Mouse (Mus musculus) embryonic facial prominence, embryonic 15.5 days (tissue): ENCODE results near the gene Slc9a4. TPM values are rescaled to one million over a fixed set of nuclear protein-coding genes. Genes with fewer than 3 reads are reported as not detected.
"Not testable (repeated sequence)": the region's sequence is repeated elsewhere in the genome, so short reads cannot be mapped to it uniquely, and the experiment has no call there.

Source experiments
- ATAC-seq: fragments of 200-750 bp; cut with Nextera tagmentation; 2 replicates; pipeline ENCODE4 v1.8.0; 2017; ENCODE audit warnings: low read depth, moderate TSS enrichment; ENCODE audit not compliant: insufficient number of reproducible peaks, low FRiP score, low TSS enrichment
- H3K27ac ChIP-seq: fragments of 300-500 bp; sonication (generic); replicated peaks from 2 replicates; pipeline ENCODE4 v1.5.1; 2015; ENCODE audit warnings: mild to moderate bottlenecking, inconsistent platforms
- H3K27me3 ChIP-seq: fragments of 300-500 bp; sonication (generic); 2 replicates; pipeline ENCODE4 v1.6.1; 2015; ENCODE audit warnings: inconsistent platforms
- H3K36me3 ChIP-seq: fragments of 300-500 bp; sonication (generic); 2 replicates; pipeline ENCODE4 v1.6.1; 2015; ENCODE audit warnings: mild to moderate bottlenecking, inconsistent platforms
- H3K4me1 ChIP-seq: fragments of 300-500 bp; sonication (generic); 2 replicates; pipeline ENCODE4 v1.6.1; 2015; ENCODE audit warnings: inconsistent platforms
- H3K4me2 ChIP-seq: fragments of 300-500 bp; sonication (generic); replicated peaks from 2 replicates; pipeline ENCODE4 v1.6.1; 2015; ENCODE audit warnings: mild to moderate bottlenecking, inconsistent platforms
- H3K4me3 ChIP-seq: fragments of 300-500 bp; sonication (generic); replicated peaks from 2 replicates; pipeline ENCODE4 v1.5.1; 2015; ENCODE audit warnings: mild to moderate bottlenecking, inconsistent platforms
- H3K9ac ChIP-seq: fragments of 300-500 bp; sonication (generic); 2 replicates; pipeline ENCODE4 v1.6.1; 2015; ENCODE audit warnings: inconsistent platforms
- H3K9me3 ChIP-seq: fragments of 300-500 bp; sonication (generic); replicated peaks from 2 replicates; pipeline ENCODE4 v1.6.1; 2016; ENCODE audit warnings: inconsistent platforms
- WGBS: fragments of 180-500 bp; shearing (Covaris S2); methylation state at CpG from one replicate; pipeline ENCODE4 v1.1.7; 2015; 5-methylcytosine and 5-hydroxymethylcytosine counted together
- polyA plus RNA-seq: library from polyadenylated mRNA; unstranded; fragments of >200 nt; fragmentation: Nextera tagmentation; extraction: Ambion mirVana; gene quantifications from 2 replicates; pipeline ENCODE4 v1.2.1, GENCODE M21; 2015

Slc9a4 gene
- polyA plus RNA-seq, 1 experiment from 2014 or later: 0.20 TPM

DNA sequence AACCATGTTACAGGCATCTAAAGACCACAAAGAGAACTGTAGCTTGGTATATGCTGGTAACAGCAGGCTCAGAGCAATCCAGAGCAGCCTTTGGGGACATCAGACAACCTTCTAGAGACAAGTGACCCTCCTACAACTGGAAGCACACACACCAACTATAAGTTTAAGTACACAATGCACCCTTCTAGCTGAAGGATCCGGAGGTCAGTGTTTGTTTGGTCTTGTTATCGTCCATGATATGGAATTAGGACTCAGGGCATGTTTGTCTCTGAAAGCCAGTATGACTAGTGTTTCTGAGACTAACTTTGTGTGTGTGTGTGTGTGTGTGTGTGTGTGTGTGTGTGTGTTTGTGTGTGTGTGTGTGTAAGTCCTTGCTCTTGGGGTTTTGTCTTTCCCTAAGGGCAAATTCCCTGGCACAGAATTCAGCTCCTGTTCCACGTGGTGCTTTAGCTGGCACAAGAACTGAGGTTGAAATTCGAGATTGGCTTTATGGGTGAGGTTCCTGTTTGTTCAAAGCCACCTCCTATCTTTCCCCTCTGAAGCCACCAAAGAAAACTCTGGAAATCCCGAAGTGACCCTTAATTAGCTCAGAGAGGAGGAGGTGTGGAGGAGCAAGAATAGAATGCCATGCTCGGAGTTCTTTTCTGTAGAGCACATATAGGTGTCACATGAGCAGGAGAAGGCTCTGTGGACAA is 71.1 kb downstream of the Slc9a4 start:
- Histone ChIP-seq H3K9me3 (no peaks in the 10 kb centered on the region), H3K4me3 (no peak overlapping the region), H3K27me3 (no peaks in the 10 kb centered on the region), H3K4me1 (no peaks in the 10 kb centered on the region), H3K27ac (no peak overlapping the region), H3K36me3 (no peaks in the 10 kb centered on the region), H3K4me2 (no peak overlapping the region), H3K9ac (no peak overlapping the region)
- WGBS: 51% methylated on average over 6 of the region's 6 CpGs
- ATAC-seq: no peak

DNA sequence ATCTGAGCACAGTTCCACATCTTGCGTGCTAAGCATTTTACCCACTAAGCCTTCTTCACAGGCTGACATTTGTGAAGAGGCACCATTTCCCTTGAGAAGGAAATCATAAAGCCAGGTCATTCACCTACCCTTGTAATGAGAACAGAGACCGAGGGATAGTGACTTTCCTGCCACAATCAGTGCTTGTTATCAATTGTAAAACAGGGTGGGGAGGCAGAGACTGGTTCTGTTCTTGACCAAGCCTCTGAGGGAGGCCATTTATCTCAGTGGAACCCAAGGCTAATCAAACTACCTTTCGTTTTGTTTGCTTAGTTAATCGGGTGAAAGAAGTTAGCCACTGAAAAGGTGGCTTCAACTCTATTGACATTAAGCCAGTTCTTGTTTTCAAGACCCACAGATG is 77.2 kb downstream of the Slc9a4 start:
- no peaks in the 10 kb centered on the region for H3K36me3 ChIP-seq
- no peaks in the 10 kb centered on the region for H3K9me3 ChIP-seq
- no peak overlapping the region for H3K4me3 ChIP-seq
- H3K4me1 ChIP-seq: no peaks in the 10 kb centered on the region
- no peaks in the 10 kb centered on the region for H3K27me3 ChIP-seq
- 77% methylated on average over 4 of the region's 4 CpGs for WGBS
- H3K4me2 ChIP-seq: no peak overlapping the region
- H3K27ac ChIP-seq: no peak overlapping the region
- no peak for ATAC-seq
- no peak overlapping the region for H3K9ac ChIP-seq

DNA sequence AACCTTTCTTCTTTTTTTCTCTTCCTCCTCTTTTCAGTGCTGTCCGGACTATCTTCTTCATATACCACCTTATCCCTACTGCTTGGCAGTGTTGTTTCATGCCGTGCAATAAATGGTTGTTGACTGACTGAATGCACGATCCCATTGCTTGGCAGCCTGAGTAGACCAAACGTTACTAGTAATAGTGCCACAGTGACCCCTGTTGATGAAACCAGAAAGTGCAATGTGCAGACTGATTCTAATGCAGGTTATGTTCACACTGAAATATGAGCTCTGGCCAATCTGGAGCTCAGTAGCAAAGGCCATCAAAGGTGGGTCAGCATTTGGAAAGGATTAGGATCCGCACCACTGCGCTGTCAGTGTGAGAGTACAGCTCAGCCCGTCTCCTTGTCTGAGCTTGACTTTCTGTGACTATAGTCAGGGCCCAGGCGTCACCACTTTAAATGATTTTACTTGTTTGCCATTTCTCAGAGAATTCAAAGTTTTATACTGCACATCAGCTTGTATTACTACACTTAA is 78.2 kb downstream of the Slc9a4 start:
- Histone ChIP-seq H3K9me3 (no peaks in the 10 kb centered on the region), H3K4me1 (no peaks in the 10 kb centered on the region), H3K4me2 (no peak overlapping the region), H3K27me3 (no peaks in the 10 kb centered on the region), H3K9ac (no peak overlapping the region), H3K4me3 (no peak overlapping the region), H3K36me3 (no peaks in the 10 kb centered on the region), H3K27ac (no peak overlapping the region)
- WGBS: 34% methylated on average over 8 of the region's 8 CpGs
- no peak for ATAC-seq

GRCm38 (mm10) chr1:40659017-40659416 is 79.1 kb downstream of the Slc9a4 start:
- Histone ChIP-seq H3K9ac (no peak overlapping the region), H3K36me3 (no peaks in the 10 kb centered on the region), H3K27me3 (no peaks in the 10 kb centered on the region), H3K9me3 (no peaks in the 10 kb centered on the region), H3K27ac (no peak overlapping the region), H3K4me3 (no peak overlapping the region), H3K4me2 (no peak overlapping the region), H3K4me1 (no peaks in the 10 kb centered on the region)
- WGBS: 35% methylated on average over 12 of the region's 12 CpGs
- no peak for ATAC-seq

DNA sequence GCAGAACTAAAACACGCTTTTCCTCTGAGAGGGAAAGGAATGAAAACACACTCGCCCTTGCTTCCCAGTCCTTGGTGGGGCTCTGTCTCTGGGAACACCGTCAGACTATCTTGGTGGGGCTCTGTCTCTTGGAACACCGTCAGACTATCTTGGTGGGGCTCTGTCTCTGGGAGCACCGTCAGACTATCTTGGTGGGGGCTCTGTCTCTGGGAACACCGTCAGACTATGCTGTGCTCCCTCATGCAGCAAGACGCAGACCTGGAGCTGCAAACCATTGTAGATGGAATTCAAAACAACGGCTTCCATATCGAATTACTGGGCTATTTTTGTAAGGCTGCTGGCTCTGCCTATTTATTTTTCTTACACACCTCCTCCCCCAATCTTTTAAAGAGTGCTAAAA is 79.6 kb downstream of the Slc9a4 start:
- 32% methylated on average over 9 of the region's 9 CpGs for WGBS
- no peaks in the 10 kb centered on the region for H3K36me3 ChIP-seq
- no peak overlapping the region; the same call in 1 of the 2 replicates for H3K4me2 ChIP-seq
- H3K27me3 ChIP-seq: no peaks in the 10 kb centered on the region
- no peaks in the 10 kb centered on the region for H3K4me1 ChIP-seq
- H3K4me3 ChIP-seq: no peak overlapping the region
- no peak overlapping the region for H3K27ac ChIP-seq
- H3K9me3 ChIP-seq: no peaks in the 10 kb centered on the region
- no peak for ATAC-seq
- H3K9ac ChIP-seq: no peak overlapping the region

- Histone ChIP-seq H3K9ac (no peak overlapping the region), H3K36me3 (no peaks in the 10 kb centered on the region), H3K4me2 (no peak overlapping the region), H3K4me1 (no peaks in the 10 kb centered on the region), H3K9me3 (no peaks in the 10 kb centered on the region), H3K4me3 (no peak overlapping the region), H3K27me3 (no peaks in the 10 kb centered on the region), H3K27ac (no peak overlapping the region)
- 62% methylated on average over 6 of the region's 6 CpGs for WGBS
- ATAC-seq: no peak
These were observed 81.0 kb downstream of the Slc9a4 start for GRCm38 (mm10) chr1:40660838-40661237.

- Histone ChIP-seq H3K27ac (no peak overlapping the region; the same call in 1 of the 2 replicates), H3K4me3 (no peak overlapping the region), H3K4me2 (no peak overlapping the region), H3K9me3 (no peaks in the 10 kb centered on the region), H3K9ac (no peak overlapping the region), H3K4me1 (no peaks in the 10 kb centered on the region), H3K36me3 (no peaks in the 10 kb centered on the region), H3K27me3 (no peaks in the 10 kb centered on the region)
- no peak for ATAC-seq
- 38% methylated on average over 12 of the region's 12 CpGs for WGBS
These were observed 85.8 kb downstream of the Slc9a4 start for GRCm38 (mm10) chr1:40665401-40666370.

DNA sequence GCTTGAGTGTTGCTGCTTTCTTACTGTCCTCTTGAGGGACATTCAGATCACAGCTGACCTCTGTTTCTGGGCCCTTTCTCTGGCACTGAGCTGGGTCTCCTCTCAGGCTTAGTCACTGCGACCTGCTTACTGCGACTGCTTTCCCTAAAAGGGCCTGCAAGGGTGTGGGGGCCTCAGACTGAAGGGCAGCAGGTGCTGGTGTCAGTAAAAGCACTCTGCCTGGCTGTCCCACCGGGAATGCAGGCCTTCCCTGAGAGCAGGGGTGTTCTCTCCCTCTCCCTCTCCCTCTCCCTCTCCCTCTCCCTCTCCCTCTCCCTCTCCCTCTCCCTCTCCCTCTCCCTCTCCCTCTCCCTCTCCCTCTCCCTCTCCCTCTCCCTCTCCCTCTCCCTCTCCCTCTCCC is 87.6 kb downstream of the Slc9a4 start:
- H3K9me3 ChIP-seq, H3K36me3 ChIP-seq, H3K27ac ChIP-seq, H3K9ac ChIP-seq, H3K4me2 ChIP-seq, H3K4me3 ChIP-seq, ATAC-seq, H3K4me1 ChIP-seq, H3K27me3 ChIP-seq: not testable (repeated sequence)
- 28% methylated on average over 3 of the region's 3 CpGs for WGBS

DNA sequence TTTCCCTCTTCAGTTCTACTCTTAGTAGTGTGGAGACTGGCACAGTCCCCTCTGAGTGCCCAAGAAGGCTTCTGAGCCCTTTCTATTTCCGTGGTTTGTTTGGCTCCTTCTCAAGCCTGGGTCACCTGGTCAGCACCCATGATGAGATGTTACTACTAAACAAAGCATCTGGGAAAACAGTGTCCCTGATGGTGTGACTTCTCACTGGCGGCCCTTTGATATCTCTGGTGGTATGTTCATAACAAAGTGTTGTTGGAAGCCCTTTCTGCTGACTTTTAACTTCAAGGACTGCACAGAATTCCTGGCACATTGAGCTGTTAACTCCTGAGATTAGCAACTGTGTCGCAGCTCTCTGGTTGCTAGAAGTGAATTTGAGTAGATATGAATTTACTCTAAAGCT is 90.1 kb downstream of the Slc9a4 start:
- no peaks in the 10 kb centered on the region for H3K4me1 ChIP-seq
- no peak overlapping the region for H3K27ac ChIP-seq
- no peak overlapping the region for H3K4me2 ChIP-seq
- no peak overlapping the region for H3K4me3 ChIP-seq
- no peak overlapping the region for H3K9ac ChIP-seq
- no peak for ATAC-seq
- no peaks in the 10 kb centered on the region for H3K9me3 ChIP-seq
- H3K27me3 ChIP-seq: no peaks in the 10 kb centered on the region
- no peaks in the 10 kb centered on the region for H3K36me3 ChIP-seq
- WGBS: 81% methylated on average over 3 of the region's 3 CpGs

GRCm38 (mm10) chr1:40671490-40671889 is 91.6 kb downstream of the Slc9a4 start:
- no peaks in the 10 kb centered on the region for H3K9me3 ChIP-seq
- H3K9ac ChIP-seq: no peak overlapping the region
- H3K36me3 ChIP-seq: no peaks in the 10 kb centered on the region
- no peak overlapping the region for H3K4me3 ChIP-seq
- H3K4me2 ChIP-seq: no peak overlapping the region
- ATAC-seq: no peak
- no peaks in the 10 kb centered on the region for H3K27me3 ChIP-seq
- 95% methylated on average over 4 of the region's 4 CpGs for WGBS
- no peak overlapping the region for H3K27ac ChIP-seq
- H3K4me1 ChIP-seq: no peaks in the 10 kb centered on the region

DNA sequence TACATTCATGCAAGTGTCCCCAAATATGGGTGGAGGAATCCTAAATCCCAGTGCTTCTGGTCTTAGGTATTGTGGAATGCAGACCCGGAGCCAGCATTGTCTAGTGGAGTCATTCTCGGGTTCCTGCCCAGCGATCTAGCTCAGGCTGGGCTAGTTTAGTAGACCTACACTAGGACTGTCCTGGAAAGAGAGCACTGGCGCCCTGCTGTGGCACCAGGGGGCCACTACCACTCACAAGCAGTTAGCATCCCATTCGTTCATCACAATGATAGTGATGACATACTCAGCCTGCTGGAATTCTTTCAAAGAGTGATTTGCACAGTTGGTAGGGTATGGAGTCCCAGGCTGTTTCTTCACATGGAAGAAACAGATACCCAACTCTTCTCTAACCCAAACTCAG is 97.4 kb downstream of the Slc9a4 start:
- no peak overlapping the region for H3K9ac ChIP-seq
- H3K36me3 ChIP-seq: no peaks in the 10 kb centered on the region
- H3K9me3 ChIP-seq: no peaks in the 10 kb centered on the region
- H3K4me3 ChIP-seq: no peak overlapping the region
- 35% methylated on average over 5 of the region's 5 CpGs for WGBS
- ATAC-seq: no peak
- H3K27ac ChIP-seq: no peak overlapping the region
- H3K27me3 ChIP-seq: peaks cover 48% of the 10 kb centered on the region
- peaks cover 23% of the 10 kb centered on the region for H3K4me1 ChIP-seq
- no peak overlapping the region for H3K4me2 ChIP-seq
